Mouse (Mus musculus): ENCODE data around the gene Zfp319.

- TF ChIP-seq CTCF (IDR thresholded peaks at IDR 0.05; ENCODE audit: extremely low read depth, insufficient read depth, insufficient read length, insufficient replicate concordance) (no peak), POLR2A (IDR thresholded peaks at IDR 0.05; ENCODE audit: low read depth, low read length) (no peak)
Observed at GRCm38 (mm10) chr8:95335706-95336105, 4.0 kb upstream of the Zfp319 start.
